Mouse (Mus musculus) right cerebral cortex, postnatal 36 days (tissue): ENCODE data around the gene Ubxn1.

Experiments used
- DNase-seq, 2 experiments: peaks; one replicate each; pipeline ENCODE4 v3.0.0; 2022; ENCODE audit warnings: low spot score in 2 of 2, mixed read lengths in 1 of 2

The Ubxn1 gene

DNA sequence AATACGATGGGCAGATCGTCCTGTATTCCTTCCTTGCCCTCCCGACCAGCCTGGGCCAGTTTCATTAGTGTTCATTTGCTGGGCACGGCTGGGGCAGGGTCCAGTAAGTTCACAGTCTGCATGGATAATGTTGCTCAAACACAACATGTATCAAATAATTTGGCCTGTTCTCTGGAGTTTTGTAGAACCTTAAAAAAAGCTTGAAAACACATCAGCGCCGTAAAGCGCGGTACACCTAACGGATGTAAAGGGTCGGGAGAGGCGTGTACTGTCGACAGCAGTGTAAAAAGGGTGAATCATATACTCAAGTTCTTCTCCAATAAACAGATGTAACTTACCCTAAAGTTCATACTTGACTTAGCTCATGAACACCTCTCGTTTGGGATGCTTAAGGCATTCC, 27.3 kb downstream of the Ubxn1 start:
- no peak for DNase-seq

DNA sequence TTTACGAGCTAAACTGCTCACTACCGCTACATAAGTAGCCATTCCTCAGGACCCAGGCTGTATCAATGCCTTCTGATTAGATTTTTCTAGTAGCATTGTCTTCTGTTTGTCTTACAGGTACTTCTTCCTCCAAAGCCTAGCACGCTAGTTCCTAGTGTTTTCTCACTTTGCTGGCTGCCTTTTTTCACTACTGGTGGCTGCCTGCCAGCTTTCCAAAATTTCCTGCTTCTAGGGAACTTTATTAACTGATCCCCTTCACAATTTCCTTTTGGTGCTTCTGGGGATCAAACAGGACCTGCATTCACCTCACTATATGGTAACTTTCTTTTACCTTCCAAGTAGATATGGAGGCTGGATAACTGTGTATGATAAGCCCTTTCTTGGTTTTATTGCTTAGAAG, 27.8 kb downstream of the Ubxn1 start:
- no peak for DNase-seq

DNA sequence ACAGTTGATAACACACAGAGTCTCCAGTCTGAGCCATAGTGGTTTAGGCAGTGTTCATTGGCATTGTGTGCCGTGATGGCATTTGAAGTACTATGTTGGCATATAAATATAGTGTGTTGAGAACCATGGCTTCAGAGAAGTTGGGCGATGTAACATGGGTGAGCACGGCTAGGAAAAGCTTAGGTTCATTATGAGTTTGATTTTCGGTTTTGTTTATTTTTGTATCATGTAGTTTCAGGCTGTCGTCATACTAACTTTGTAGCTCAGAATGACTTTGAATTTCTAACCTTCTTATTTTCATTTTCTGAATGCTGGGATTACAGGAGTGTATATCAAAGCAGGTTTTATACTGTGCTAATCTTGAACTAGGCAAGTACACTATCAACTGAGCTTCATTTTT, 32.1 kb downstream of the Ubxn1 start:
- no peak for DNase-seq

DNA sequence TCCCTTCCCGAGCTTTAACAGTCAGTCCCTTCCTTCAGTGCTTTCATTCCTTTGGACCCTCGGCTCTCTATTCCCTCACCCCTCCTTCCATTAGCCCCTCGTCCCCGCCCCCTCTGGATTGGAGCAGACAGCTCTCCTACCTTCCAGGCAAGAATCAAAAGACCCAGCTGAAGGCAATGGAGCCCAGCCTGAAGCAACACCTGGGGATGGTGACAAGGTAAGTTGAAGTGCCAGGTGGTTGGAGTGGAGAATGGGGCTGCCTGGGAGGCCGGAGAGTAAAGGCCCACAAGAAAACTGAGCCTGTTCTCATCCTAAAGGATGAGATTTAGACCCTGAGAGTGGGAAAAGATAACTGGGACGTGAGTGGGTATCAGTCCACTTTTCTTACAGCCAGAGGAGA, 37.2 kb downstream of the Ubxn1 start:
- no peak for DNase-seq

DNA sequence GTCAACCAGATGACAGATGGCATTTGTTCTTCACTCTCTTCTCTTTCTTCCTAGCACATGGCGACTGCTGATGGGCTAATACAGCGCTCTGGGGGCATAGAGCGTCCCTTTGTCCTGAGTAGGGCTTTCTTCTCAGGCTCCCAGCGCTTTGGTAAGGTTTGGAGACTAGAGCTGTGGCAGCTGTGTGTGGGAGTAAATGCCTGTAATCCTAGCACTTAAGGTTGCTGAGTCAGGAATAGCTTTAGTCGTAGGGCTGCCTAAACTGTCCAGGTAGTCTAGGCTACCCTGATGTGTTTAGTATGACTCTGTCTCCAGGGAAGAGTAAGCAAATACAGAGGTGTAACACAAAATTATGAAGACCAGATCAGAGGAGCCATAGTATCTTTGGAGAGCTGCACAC, 40.5 kb downstream of the Ubxn1 start:
- no peak for DNase-seq

DNA sequence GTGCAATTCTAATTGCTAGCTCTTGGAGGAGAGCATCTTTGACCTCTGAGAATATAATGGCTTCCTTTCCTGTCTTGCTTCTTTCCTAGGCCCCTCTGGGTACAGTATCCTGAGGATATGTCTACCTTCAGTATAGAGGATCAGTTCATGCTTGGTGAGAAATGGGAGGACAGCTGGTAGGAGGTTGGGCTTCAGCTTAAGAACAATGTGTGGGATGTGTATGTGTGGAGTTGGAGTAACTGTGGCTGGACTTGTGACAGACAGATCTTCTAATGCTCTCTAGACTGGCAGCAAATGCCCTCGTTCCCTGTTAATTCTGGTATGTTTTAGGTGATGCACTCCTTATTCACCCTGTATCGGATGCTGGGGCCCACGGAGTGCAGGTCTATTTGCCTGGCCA, 42.9 kb downstream of the Ubxn1 start:
- peak in 1 of 2 experiments; percentile 61 for DNase-seq

DNA sequence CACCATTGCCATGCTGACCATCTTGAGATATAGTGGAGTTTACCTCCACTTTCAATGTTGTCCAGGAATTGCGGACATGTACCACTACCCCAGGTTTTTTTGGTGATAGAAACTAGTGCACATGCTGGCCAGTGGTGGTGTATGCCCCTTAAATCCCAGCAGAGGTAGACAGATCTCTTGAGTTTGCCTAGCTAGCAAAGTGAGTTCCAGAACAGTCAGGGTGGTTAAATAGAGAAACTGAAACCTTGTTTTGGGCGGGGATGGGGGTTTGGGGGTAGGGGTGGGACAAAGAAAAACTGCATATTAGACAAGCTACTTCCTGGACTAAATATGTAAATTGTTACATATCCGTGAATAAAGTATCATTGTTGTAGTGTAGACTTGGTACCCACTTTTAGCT, 47.7 kb downstream of the Ubxn1 start:
- no peak for DNase-seq

DNA sequence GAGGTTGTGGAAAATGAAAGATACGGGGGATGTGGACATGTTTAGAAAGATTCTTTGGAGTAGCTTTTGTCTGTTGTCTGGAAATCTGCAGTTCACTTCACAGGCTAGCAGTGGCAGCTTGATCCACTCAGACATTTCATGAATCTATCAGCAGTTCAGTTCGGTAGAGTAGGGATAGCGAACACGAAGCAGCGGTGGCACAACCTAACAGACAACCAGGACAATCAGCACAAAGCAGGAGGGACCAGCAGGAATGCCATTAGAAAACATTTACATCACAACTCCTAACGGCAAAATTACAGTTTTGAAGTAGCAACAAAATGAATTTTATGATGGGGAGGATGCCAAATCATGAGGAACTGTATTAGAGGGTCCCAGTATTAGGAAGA, 48.4 kb downstream of the Ubxn1 start:
- no peak for DNase-seq

DNA sequence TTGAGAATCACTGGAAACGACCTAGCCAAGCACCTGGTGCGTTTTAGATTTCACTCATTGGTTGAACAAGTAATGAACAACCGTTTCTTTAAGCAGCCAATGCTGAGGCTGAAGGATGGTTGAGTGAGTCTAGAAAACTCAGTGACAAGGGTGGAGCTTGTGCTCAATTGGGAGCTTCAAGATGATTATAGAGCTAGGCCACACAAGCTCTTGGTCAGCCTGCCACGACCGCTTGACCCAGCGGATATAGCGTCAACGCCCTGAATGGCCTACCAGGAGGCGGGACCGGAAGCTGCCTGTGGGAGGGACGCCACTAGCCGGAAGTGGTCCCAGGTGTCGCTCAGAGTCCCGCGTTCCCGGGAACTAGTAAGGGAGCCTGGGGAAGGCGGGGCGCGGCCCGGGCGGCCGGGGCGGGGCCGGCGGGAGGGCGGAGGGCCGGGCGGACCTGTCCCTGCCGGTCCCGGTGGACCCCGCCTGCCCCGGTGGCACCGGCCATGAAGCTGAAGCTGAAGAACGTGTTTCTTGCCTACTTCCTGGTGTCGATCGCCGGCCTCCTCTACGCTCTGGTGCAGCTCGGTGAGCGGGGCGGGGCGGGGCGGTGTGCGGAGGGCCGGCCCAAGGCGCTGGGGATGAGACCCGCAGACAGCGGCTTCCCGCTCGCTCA, 48.9 kb downstream of the Ubxn1 start, which contains the start of gene B3gat3:
TSS of gene B3gat3 (plus strand) at position 302 of the 664 bp plus-strand sequence.
- peak; percentile 92 to 94 for DNase-seq

DNA sequence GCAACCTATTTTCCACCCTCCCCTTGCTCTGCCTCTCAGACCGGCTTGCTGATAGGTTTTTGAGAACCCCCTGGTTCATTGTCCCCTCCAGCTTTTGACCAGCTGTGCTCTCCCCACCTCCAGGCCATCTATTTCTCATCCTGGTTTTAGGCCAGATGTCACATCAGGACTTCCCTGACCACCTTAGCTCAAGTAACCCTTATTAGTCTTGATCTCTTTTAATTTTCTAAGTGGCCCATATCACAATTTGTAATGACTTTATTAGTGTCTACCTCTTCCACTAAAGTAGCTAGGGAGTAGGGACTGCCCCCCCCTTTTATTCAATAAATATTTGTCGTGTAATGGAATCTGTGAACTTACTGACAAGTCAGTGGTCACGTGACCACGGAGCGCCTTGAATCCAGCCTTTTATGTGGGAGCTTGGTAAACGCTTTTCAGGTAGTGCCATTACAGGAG, 49.6 kb downstream of the Ubxn1 start:
- DNase-seq: no peak

DNA sequence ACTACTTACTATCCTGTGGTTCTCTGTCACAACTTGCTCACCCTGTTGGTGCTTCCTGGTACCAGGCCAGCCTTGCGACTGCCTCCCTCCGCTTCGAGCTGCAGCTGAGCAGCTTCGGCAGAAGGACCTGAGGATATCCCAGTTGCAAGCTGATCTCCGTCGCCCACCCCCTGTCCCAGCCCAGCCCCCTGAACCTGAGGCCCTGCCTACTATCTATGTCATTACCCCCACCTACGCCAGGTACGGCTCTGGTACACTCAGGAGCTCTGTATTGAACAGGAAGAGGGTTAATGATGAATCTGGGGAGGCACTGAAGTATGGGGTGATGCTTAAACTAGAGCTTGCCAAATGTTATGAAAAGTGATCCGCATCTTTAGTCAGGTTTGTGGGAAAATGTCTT, 50.4 kb downstream of the Ubxn1 start:
- DNase-seq: no peak
